Mouse (Mus musculus) liver, postnatal 0 days (tissue): ENCODE data around the gene Orai1. TPM values are rescaled to one million over a fixed set of nuclear protein-coding genes. Genes with fewer than 3 reads are reported as not detected.

Source experiments
- ATAC-seq: fragments of 200-750 bp; cut with Nextera tagmentation; 2 replicates; pipeline ENCODE4 v1.8.0; 2017; ENCODE audit warnings: mild to moderate bottlenecking, moderate library complexity
- DNase-seq: peaks from one replicate; pipeline ENCODE4 v3.0.0-alpha.2; 2016
- H3K27ac ChIP-seq: fragments of 300-500 bp; sonication (generic); 2 replicates; pipeline ENCODE4 v1.5.1; 2014; ENCODE audit warnings: antibody characterized with exemption, moderate library complexity, mild to moderate bottlenecking, low read depth
- H3K27me3 ChIP-seq: fragments of 300-500 bp; sonication (generic); 2 replicates; pipeline ENCODE4 v1.6.1; 2014; ENCODE audit warnings: low read length, control low read depth, mixed read lengths; ENCODE audit not compliant: insufficient read depth
- H3K36me3 ChIP-seq: fragments of 300-500 bp; sonication (generic); replicated peaks from 2 replicates; pipeline ENCODE4 v1.6.1; 2014; ENCODE audit warnings: mild to moderate bottlenecking, control low read depth, low read length, moderate library complexity, mixed read lengths; ENCODE audit not compliant: insufficient read depth
- H3K4me1 ChIP-seq: fragments of 300-500 bp; sonication (generic); 2 replicates; pipeline ENCODE4 v1.6.1; 2014; ENCODE audit warnings: antibody characterized with exemption, mild to moderate bottlenecking, control low read depth; ENCODE audit not compliant: insufficient read depth
- H3K4me2 ChIP-seq: fragments of 300-500 bp; sonication (generic); 2 replicates; pipeline ENCODE4 v1.6.1; 2014; ENCODE audit warnings: low read depth, mild to moderate bottlenecking, low read length, moderate library complexity, mixed read lengths
- H3K4me3 ChIP-seq: fragments of 300-500 bp; sonication (generic); 2 replicates; pipeline ENCODE4 v1.5.1; 2014; ENCODE audit warnings: low read depth, low read length
- H3K9ac ChIP-seq: fragments of 300-500 bp; sonication (generic); replicated peaks from 2 replicates; pipeline ENCODE4 v1.6.1; 2014; ENCODE audit warnings: mild to moderate bottlenecking, moderate library complexity
- H3K9me3 ChIP-seq: fragments of 300-500 bp; sonication (generic); 2 replicates; pipeline ENCODE4 v1.6.1; 2016; ENCODE audit warnings: mild to moderate bottlenecking, control low read depth, low read length, mixed read lengths
- CTCF ChIP-seq: sonication (generic); IDR thresholded peaks from 2 replicates; pipeline ENCODE4 v1.5.1; 2016; ENCODE audit warnings: antibody characterized with exemption, low read depth
- EP300 ChIP-seq: IDR thresholded peaks from 2 replicates; pipeline ENCODE4 v1.6.1; 2016; ENCODE audit warnings: antibody characterized with exemption, low read depth, mild to moderate bottlenecking
- WGBS: fragments of 180-500 bp; shearing (Covaris S2); extraction: QIAGEN DNeasy Blood & Tissue Kit; methylation state at CpG from one replicate; pipeline ENCODE4 v1.1.7; 2014; ENCODE audit not compliant: insufficient replicate concordance; 5-methylcytosine and 5-hydroxymethylcytosine counted together
- polyA plus RNA-seq: library from polyadenylated mRNA; unstranded; fragments of >200 nt; fragmentation: Nextera tagmentation; extraction: Ambion mirVana; gene quantifications from 2 replicates; pipeline ENCODE4 v1.2.1, GENCODE M21; 2015

Gene Orai1
- polyA plus RNA-seq, 1 experiment from 2014 or later: 12.4 TPM

DNA sequence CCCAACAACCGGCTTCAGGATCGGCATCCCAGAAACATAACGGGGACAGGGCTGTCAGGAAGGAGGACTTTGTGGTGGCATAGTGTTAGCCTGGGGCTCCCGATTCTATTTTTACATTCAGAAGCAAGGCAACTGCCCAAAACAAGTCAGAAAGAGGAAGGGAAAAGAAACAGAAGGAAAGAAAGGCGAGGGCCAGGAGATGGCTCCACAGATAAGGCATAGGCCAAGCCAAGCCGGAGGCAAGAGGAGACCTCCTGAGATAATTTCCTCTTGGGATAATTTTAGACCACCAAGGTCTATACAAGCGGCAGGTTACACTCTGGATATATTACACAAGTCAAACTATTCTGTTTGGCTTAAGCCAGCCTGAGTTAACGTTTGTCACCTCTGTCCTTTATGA lies 35.9 kb upstream of the Orai1 start:
- Histone ChIP-seq H3K9me3 (no peaks in the 10 kb centered on the region), H3K27me3 (no peaks in the 10 kb centered on the region), H3K36me3 (no peaks in the 10 kb centered on the region), H3K4me2 (no peak overlapping the region), H3K27ac (no peak overlapping the region), H3K9ac (no peak overlapping the region), H3K4me1 (no peaks in the 10 kb centered on the region), H3K4me3 (no peak overlapping the region)
- ATAC-seq: no peak
- DNase-seq: no peak
- 37% methylated on average over 8 of the region's 8 CpGs for WGBS
- TF ChIP-seq CTCF (no peak), EP300 (no peak)

GRCm38 (mm10) chr5:122984483-122984882 lies 30.4 kb upstream of the Orai1 start:
- DNase-seq: no peak
- no peak overlapping the region for H3K4me2 ChIP-seq
- peaks cover 17% of the 10 kb centered on the region for H3K4me1 ChIP-seq
- no peaks in the 10 kb centered on the region for H3K9me3 ChIP-seq
- ATAC-seq: no peak
- no peak overlapping the region for H3K9ac ChIP-seq
- no peak overlapping the region for H3K4me3 ChIP-seq
- no peaks in the 10 kb centered on the region for H3K36me3 ChIP-seq
- no peak overlapping the region for H3K27ac ChIP-seq
- WGBS: 87% methylated on average over 5 of the region's 5 CpGs
- peaks cover 7% of the 10 kb centered on the region for H3K27me3 ChIP-seq
- TF ChIP-seq CTCF (no peak), EP300 (no peak)

DNA sequence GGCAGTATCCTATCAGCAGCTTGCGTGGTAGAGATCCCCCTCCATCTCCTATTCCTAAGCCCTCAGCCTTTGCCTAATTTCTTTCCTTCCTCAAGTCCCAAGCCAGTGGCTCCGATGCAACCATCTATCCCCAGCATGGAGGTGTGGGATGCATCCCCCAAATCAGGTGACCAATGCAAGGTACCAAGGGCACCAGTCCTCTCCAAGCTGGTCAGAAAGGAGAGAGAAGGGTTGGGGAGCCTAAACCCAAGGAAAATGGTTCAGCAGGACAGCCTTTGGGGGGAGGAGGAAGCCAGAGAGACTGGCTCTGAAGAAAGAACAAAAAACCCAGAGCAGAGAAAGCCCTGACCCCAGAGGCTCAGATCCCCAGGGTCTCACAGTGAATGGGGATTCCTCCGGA lies 29.6 kb upstream of the Orai1 start:
- Histone ChIP-seq H3K36me3 (no peaks in the 10 kb centered on the region), H3K27me3 (peaks cover 7% of the 10 kb centered on the region), H3K9me3 (no peaks in the 10 kb centered on the region), H3K4me2 (no peak overlapping the region), H3K27ac (no peak overlapping the region), H3K9ac (no peak overlapping the region; the same call in 1 of the 2 replicates), H3K4me1 (peaks cover 25% of the 10 kb centered on the region), H3K4me3 (no peak overlapping the region)
- TF ChIP-seq EP300: no peak
- TF ChIP-seq CTCF: no peak
- ATAC-seq (no peak), DNase-seq (no peak)
- WGBS: 71% methylated on average over 3 of the region's 3 CpGs

DNA sequence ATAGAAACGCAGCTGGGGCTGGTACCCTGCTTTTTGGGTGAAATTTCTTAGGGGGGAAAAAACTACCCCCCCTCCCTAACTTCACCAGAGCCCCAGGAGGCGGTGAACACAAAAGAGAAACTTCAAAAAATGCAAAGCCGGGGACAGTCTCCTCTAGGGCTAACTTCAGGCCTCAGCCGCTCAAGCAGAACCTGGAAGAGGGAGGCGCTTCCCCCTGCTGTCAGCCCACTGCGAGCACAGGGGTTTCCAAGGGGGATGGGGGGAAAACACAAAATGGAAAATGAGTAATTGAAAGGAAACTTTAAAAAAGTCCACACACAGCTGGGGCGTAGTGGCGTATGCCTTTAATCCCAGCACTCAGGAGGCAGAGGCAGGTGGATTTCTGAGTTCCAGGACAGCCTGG lies 28.8 kb upstream of the Orai1 start:
- Histone ChIP-seq H3K9me3 (no peaks in the 10 kb centered on the region), H3K4me2 (no peak overlapping the region), H3K27me3 (peaks cover 7% of the 10 kb centered on the region), H3K4me1 (peaks cover 32% of the 10 kb centered on the region), H3K27ac (no peak overlapping the region), H3K9ac (no peak overlapping the region), H3K36me3 (no peaks in the 10 kb centered on the region), H3K4me3 (no peak overlapping the region)
- DNase-seq (no peak), ATAC-seq (no peak)
- no peak for TF ChIP-seq EP300
- 67% methylated on average over 8 of the region's 8 CpGs for WGBS

DNA sequence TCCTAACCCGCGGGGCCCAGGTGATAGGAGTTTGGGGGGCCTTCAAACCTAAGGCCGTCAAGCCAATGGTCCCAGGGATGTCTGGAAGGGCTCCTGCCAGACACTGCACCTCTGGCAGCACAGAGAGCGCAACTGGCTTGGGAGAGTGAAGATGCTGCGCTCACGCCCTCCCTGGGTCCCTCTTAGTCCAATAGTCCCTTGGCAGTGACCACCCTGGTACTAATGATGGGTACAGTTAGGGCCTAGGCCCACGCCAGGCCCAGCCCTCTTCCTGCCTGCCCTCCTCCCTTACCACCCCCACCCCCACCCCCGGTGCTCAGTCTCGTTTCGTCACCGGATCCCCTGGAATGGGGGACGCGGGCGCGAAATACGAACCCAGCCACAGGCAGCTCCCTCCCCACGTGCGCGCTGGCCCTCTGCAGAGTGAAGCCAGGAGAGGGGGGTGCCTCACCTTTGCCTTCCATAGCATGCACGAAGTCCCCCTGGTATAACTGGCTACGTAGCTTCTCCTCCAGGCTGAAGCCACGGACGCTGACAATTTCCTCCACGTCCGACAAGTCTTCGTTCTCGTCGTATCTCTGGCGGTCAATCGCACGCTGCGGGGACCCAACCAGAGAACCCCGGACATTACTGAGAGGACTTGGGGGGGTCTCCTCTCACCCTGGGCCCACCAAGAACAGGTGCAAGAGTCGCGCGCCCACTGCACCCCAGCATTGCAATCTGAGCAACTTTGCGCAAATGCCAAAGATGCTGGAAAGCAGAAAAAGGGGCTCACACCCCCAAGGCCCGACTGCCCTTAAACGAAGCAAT lies 27.5 kb upstream of the Orai1 start:
- H3K9me3 ChIP-seq: no peaks in the 10 kb centered on the region
- DNase-seq (peak; percentile 25), ATAC-seq (no peak)
- no peak for TF ChIP-seq EP300
- TF ChIP-seq CTCF: no peak
- peak overlapping the region; percentile 76 for H3K9ac ChIP-seq
- H3K36me3 ChIP-seq: no peaks in the 10 kb centered on the region
- 12% methylated on average over 39 of the region's 39 CpGs for WGBS
- peak overlapping the region; percentile 97 for H3K4me2 ChIP-seq
- H3K27me3 ChIP-seq: peaks cover 7% of the 10 kb centered on the region
- H3K4me3 ChIP-seq: peak overlapping the region; percentile 76
- peaks cover 37% of the 10 kb centered on the region for H3K4me1 ChIP-seq
- no peak overlapping the region for H3K27ac ChIP-seq

- Histone ChIP-seq H3K9me3 (no peaks in the 10 kb centered on the region), H3K27ac (peak overlapping the region; percentile 84), H3K36me3 (no peaks in the 10 kb centered on the region), H3K4me2 (peak overlapping the region; percentile 97), H3K9ac (peak overlapping the region; percentile 76), H3K27me3 (peaks cover 7% of the 10 kb centered on the region), H3K4me1 (peaks cover 37% of the 10 kb centered on the region), H3K4me3 (peak overlapping the region; percentile 76)
- DNase-seq (peak; percentile 57), ATAC-seq (peak; percentile 30; the same call in 1 of the 2 replicates)
- 1% methylated on average over 33 of the region's 41 CpGs for WGBS
- TF ChIP-seq CTCF (no peak), EP300 (no peak)
Measured at GRCm38 (mm10) chr5:122988021-122988751, 26.7 kb upstream of the Orai1 start.
